Mouse (Mus musculus): ENCODE data around the gene Rack1.

The Rack1 gene

GRCm38 (mm10) chr11:48791894-48792293 lies 8.2 kb upstream of the Rack1 start:
- intact Hi-C loops (cut with DNase I) = loop anchor here (5.0 to 10.0 kb wide), 2 partner anchors 310 to 463 kb away; no protein-coding TSS in a partner anchor

DNA sequence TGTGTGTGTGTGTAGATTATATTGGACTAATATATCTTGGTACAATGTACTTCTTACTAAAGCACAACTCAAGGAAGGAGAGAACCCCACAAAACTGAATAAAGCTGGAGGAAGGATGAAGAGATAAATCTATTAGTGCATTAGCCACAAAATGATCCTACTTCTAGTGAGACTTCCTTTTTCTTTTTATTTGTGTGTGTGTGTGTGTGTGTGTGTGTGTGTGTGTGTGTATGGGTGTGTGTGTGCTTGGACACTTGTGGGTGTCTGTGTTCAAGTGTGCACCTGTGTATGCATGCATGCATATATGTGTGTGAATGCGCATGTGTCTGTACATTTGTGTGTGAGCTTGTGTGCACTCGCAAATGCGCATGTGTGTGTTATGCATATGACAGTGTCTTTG lies 6.9 kb upstream of the Rack1 start:
- intact Hi-C loops (cut with DNase I) = loop anchor here (5.0 to 10.0 kb wide), 2 partner anchors 309 to 462 kb away; no protein-coding TSS in a partner anchor

DNA sequence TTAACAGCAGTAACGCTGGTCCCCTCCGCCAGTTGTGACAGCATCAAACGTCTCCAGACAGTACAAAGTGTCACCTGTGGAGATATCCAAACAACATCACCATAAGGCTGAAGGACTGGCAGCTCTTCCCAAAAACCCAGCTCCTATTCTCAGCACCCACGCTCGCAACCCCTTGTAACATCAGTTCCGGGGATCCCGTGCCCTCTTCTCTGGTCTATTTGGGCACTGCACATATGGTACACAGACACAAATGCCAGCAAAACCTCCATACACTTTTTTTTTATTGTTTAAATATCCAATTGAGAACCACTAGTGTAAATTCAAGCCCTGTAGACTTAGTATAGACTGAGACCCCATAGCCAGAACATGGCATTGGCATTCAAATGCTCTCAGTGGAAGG lies 4.9 kb upstream of the Rack1 start:
- intact Hi-C loops (cut with DNase I) = loop anchor here (10.0 kb wide), 1 partner anchor 460 kb away; no protein-coding TSS in a partner anchor

DNA sequence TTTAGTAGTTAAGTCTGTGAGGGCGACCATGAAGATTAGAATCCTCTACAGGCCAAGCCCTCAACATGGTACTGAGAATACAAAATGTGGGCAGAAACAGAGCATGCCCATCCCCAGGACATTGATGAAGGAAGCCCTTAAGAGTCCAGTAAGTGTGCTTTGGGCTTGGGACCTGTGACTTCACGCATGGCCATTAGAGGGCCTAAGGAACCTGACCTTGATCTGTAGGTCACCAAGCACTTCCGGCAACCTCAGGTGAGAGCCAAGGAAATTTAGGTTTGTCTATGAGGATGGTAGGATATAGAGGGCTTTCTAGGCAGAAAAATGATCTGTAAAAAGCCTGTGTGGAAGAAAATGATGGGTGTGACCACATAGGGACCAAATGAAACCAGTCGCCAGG lies 3.8 kb upstream of the Rack1 start:
- intact Hi-C loops (cut with DNase I) = loop anchor here (10.0 kb wide), 1 partner anchor 459 kb away; no protein-coding TSS in a partner anchor

GRCm38 (mm10) chr11:48797287-48797686 lies 2.8 kb upstream of the Rack1 start:
- intact Hi-C loops (cut with DNase I) = loop anchor here (10.0 kb wide), 1 partner anchor 458 kb away; no protein-coding TSS in a partner anchor

DNA sequence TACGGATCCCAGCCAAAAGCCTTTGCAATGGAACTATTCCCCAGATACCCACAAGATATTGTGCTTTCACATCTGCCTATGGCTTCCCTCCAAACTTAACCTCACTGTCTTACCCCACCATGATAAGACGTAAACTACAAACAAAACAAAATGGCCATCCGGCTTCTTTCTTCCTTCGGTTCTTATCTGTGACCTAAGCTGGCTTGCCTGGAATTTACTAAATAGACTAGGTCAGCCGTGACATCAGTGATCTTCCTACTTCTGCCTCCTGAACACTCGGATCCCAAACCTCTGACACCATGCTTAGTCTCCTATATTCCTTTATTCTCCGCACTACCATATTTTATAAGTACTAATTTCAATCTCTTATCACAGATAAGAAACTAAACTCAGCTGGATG lies 1.8 kb upstream of the Rack1 start:
- intact Hi-C loops (cut with DNase I) = loop anchor here (10.0 kb wide), 1 partner anchor 456 kb away; no protein-coding TSS in a partner anchor

DNA sequence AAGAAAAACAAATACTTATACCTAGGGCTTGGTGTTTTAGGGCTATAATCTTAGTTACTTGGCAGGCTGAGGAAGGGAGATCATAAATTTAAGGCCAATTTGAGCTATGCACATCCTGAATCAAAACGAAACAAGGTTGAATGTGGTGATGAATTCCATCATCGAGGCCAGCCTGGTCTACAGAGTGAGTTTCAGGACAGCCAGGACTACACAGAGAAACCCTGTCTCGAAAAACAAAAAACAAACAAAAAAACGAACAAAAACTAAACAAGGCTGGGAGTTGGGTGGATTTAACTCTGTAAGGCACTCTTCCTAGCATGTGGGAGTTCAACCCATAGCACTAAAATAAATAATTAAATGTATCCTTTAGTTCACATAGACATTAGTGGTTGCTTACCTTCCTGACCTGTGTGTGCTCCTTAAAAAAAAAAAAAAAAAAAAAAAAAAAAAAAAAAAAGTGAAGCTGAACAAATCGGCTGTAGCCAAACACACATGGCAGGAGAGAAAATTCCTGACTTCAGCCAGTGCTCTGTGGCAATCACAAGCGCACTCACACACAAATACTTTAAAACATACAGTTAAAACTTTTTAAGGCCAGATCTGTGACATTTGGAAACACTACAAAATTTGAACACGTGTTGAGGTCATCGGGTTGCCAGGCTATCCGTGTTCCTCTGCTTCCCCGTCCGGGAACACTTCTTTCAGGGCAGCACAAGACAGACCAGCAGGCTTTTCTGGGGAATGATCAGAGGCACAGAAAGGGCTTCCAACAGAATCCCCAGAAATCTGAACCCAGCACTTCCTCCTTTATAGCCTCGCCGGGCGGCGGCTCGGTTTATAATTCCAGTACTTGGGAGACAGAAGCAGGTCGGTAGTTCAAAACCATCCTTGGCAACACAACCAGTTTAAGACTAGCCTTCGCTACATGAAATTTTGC lies 880 bp upstream of the Rack1 start:
- intact Hi-C loops (cut with DNase I) = loop anchor here (10.0 kb wide), 1 partner anchor 456 kb away; no protein-coding TSS in a partner anchor

- intact Hi-C loops (cut with DNase I) = loop anchor here (2.0 kb wide), 1 partner anchor 13 kb away; no protein-coding TSS in a partner anchor
Measured at GRCm38 (mm10) chr11:48801831-48802772, 2.0 kb downstream of the Rack1 start.

GRCm38 (mm10) chr11:48803988-48804387 lies 3.9 kb downstream of the Rack1 start:
- intact Hi-C loops (cut with DNase I) = no loop called here

DNA sequence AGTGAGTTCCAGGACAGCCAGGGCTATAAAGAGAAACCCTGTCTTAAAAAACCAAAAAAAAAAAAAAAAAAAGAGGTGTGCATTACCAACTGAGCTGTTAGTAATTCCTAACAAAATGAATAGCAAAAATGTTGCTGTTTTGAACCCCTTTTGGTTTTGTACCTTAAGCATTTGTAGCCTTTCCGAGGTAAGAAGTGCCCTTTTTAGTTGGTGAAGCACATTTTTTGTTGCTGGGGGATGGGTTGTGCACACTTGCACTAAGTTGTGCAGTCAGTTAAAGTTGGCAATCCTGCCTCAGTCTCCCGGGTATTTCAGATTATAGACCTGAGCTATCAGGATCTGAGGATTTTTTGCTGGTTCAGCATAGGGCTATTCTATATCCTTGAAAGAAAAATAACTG lies 4.8 kb downstream of the Rack1 start:
- intact Hi-C loops (cut with DNase I) = no loop called here

GRCm38 (mm10) chr11:48806856-48807562 lies 6.9 kb downstream of the Rack1 start:
- intact Hi-C loops (cut with DNase I) = no loop called here

GRCm38 (mm10) chr11:48807563-48808303 lies 7.6 kb downstream of the Rack1 start:
- intact Hi-C loops (cut with DNase I) = no loop called here

DNA sequence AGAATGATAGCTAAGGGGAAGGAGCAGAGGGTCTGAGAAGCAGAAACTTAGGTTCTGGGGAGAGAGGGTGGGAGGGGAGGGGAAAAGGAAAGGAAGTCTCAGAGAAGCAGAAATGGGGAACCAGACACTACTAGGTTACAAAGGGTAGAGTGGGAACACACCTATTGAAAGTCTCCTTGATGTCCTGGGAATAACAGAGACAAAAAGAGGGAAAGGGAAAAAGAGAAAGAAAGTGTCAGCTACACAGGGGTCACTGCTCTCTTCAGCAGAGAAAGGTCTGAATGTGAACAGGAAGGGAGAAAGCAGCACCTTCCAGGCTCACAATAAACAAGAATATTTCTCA lies 8.1 kb downstream of the Rack1 start:
- intact Hi-C loops (cut with DNase I) = no loop called here

GRCm38 (mm10) chr11:48808737-48809433 lies 8.8 kb downstream of the Rack1 start:
- intact Hi-C loops (cut with DNase I) = no loop called here

GRCm38 (mm10) chr11:48809434-48809830 lies 9.3 kb downstream of the Rack1 start:
- intact Hi-C loops (cut with DNase I) = no loop called here

DNA sequence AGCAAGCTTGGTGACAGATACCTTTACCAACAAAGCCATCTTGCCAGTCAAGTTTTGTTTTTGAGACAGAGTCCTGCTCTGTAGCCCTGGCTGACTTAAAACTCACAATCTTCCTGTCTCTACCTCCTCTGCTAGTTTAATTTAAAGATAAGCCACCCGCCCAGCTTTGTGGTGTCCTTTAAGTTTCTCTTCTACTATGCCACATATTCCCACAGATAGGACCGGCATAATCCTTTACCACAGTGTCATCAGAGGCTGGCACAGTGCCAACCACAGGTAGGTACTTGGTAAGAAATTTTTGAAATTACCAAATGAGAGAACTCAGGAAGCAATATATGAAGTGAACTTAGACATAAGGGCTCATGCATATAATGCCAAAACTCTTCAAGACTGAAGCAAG lies 10.0 kb downstream of the Rack1 start:
- intact Hi-C loops (cut with DNase I) = no loop called here

DNA sequence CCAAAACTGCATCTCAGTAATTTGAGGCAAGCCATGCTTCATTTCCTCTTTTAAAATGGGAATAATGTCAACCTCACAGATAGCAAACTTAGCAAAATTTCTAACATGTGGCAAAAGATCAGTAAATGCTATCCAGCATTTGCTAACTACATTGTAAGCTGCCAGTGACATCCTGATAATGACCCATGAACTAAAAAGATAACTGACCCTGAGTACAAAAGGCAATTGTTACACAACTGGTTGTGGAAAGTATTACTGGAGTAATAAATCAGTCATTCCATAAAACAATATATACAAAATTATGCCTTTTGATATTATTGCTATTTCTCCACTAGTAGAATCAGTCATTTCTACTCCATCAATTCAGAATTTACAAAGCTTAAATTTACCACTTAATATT lies 13.7 kb downstream of the Rack1 start:
- intact Hi-C loops (cut with DNase I) = loop anchor here (2.0 kb wide), 1 partner anchor 13 kb away; the partner anchor contains the start of gene Rack1

DNA sequence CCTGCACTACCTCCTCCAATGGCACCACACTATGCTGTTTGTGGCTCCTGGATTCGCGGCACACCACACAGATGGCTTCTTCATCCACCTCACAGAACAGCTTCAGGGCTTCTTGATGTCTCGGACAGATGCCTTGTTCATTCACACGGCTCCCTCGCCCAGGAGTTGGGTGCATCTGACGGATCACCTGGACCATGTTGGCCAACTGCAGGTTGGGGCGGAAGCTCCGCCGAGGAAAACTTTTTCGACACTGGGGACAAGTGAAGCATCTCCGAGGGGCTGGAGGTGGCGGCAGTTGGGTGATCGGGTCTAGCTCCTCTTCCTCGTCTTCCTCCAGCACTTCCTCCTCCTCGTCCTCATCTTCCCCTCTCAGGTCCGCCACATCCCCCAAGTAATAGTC lies 15.7 kb downstream of the Rack1 start:
- intact Hi-C loops (cut with DNase I) = loop anchor here (2.0 kb wide), 1 partner anchor 15 kb away; the partner anchor contains the start of gene Rack1

DNA sequence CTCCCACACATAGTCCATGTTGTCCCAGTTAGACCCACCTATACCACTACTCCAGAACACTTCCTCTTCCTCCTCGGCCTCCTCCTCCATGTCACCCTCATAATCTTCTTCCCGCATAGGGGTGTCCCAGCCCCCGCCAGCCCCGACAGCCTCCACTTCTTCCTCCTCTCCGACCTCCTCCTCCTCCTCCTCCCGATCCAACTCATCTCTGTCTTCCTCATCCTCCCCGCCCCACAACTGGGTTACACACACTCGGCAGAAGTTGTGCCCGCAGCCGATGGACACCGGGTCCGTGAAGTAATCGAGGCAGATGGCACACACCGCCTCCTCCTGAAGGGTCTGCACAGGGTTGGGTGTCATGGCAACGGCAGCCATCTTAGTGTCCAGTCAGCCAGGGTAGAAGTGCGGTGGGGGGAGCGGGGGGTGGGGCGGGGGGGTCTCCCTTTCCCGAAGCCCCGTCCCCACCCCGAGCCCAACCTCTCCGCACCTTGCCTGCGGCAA lies 16.2 kb downstream of the Rack1 start:
- intact Hi-C loops (cut with DNase I) = no loop called here
